Mouse (Mus musculus): ENCODE results near the gene Spata1. TPM values are rescaled to one million over a fixed set of nuclear protein-coding genes. Genes with fewer than 3 reads are reported as not detected.

Gene Spata1
- polyA plus RNA-seq, 1 experiment from 2014 or later = 4.5 TPM

DNA sequence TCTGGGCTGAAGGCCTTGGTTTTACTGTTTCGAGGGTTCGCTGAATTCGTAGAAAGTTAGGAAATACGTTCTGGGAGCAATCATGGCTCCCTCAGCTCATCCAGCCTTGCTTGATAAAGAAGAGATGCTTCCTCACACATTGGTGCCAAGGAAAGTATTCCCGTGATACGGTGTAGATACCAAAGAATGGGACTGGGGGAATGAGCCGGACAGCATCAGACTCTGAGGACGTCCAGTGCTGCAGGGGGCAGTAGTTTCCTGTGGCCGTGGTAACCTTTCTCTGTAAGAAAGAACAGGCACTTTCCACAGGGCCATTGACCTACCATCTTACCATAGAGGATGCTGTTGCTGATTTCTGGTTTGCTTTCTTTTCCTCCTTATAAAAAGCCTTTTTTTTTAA lies 80.0 kb downstream of the Spata1 start:
- H3K4me3 ChIP-seq (ENCODE audit: low read length) = no peak overlapping the region
- no peak overlapping the region for H3K4me2 ChIP-seq (ENCODE audit: low read length)
- no peak overlapping the region for H3K27ac ChIP-seq (ENCODE audit: low read depth, low read length)
- no peak overlapping the region for H3K9ac ChIP-seq (ENCODE audit: low read depth, low read length)
- 88% methylated on average over 9 of the region's 9 CpGs for whole genome bisulfite sequencing
- H3K27me3 ChIP-seq (replicated peaks; ENCODE audit: control insufficient read depth, insufficient read depth, low read length) = no peaks in the 10 kb centered on the region
- H3K9me3 ChIP-seq (ENCODE audit: control insufficient read depth, low read length) = no peaks in the 10 kb centered on the region
- ATAC-seq = no peak
- H3K4me1 ChIP-seq (ENCODE audit: control insufficient read depth, insufficient read depth, low read depth, low read length) = no peaks in the 10 kb centered on the region
- peaks cover 15% of the 10 kb centered on the region for H3K36me3 ChIP-seq (ENCODE audit: control insufficient read depth, insufficient read depth, low read length)

GRCm38 (mm10) chr3:146418901-146419300 lies 80.7 kb downstream of the Spata1 start:
- no peak overlapping the region for H3K4me2 ChIP-seq (ENCODE audit: low read length)
- no peak for ATAC-seq
- no peak overlapping the region for H3K27ac ChIP-seq (ENCODE audit: low read depth, low read length)
- 91% methylated on average over 7 of the region's 7 CpGs for WGBS
- no peaks in the 10 kb centered on the region for H3K9me3 ChIP-seq (ENCODE audit: control insufficient read depth, low read length)
- no peak overlapping the region for H3K9ac ChIP-seq (ENCODE audit: low read depth, low read length)
- peaks cover 15% of the 10 kb centered on the region for H3K36me3 ChIP-seq (ENCODE audit: control insufficient read depth, insufficient read depth, low read length)
- no peaks in the 10 kb centered on the region for H3K4me1 ChIP-seq (ENCODE audit: control insufficient read depth, insufficient read depth, low read depth, low read length)
- no peak overlapping the region for H3K4me3 ChIP-seq (ENCODE audit: low read length)
- H3K27me3 ChIP-seq (replicated peaks; ENCODE audit: control insufficient read depth, insufficient read depth, low read length) = no peaks in the 10 kb centered on the region

DNA sequence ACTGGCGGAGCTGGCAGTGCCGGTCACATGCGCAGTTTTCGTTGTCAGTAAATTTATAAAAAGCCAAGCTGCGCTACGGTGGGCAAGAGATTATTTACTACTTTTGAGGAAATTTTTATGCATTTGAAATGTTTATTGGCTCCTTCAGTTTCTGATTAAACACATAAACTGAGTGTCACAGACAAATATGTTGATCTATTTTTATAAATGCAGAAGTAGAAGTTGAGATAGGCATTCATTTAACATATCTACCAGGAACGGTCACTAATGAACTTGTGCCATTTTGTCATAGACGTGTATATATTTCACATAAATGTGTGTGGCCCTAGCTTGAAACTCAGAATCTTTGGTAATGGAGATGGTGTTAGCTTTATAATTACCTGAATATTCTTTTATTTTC lies 81.7 kb downstream of the Spata1 start:
- no peak overlapping the region for H3K4me2 ChIP-seq (ENCODE audit: low read length)
- no peak overlapping the region for H3K4me3 ChIP-seq (ENCODE audit: low read length)
- H3K36me3 ChIP-seq (ENCODE audit: control insufficient read depth, insufficient read depth, low read length) = peaks cover 15% of the 10 kb centered on the region
- 94% methylated on average over 8 of the region's 8 CpGs for WGBS
- no peak for ATAC-seq
- H3K27ac ChIP-seq (ENCODE audit: low read depth, low read length) = no peak overlapping the region
- H3K4me1 ChIP-seq (ENCODE audit: control insufficient read depth, insufficient read depth, low read depth, low read length) = no peaks in the 10 kb centered on the region
- H3K9me3 ChIP-seq (ENCODE audit: control insufficient read depth, low read length) = no peaks in the 10 kb centered on the region
- no peak overlapping the region for H3K9ac ChIP-seq (ENCODE audit: low read depth, low read length)
- H3K27me3 ChIP-seq (replicated peaks; ENCODE audit: control insufficient read depth, insufficient read depth, low read length) = no peaks in the 10 kb centered on the region

GRCm38 (mm10) chr3:146414555-146414954 lies 85.0 kb downstream of the Spata1 start:
- no peak for ATAC-seq
- Histone ChIP-seq H3K4me1 (ENCODE audit: control insufficient read depth, insufficient read depth, low read depth, low read length) (no peaks in the 10 kb centered on the region), H3K9me3 (ENCODE audit: control insufficient read depth, low read length) (no peaks in the 10 kb centered on the region), H3K27ac (ENCODE audit: low read depth, low read length) (no peak overlapping the region), H3K36me3 (ENCODE audit: control insufficient read depth, insufficient read depth, low read length) (peaks cover 12% of the 10 kb centered on the region), H3K4me2 (ENCODE audit: low read length) (no peak overlapping the region), H3K4me3 (ENCODE audit: low read length) (no peak overlapping the region), H3K9ac (ENCODE audit: low read depth, low read length) (no peak overlapping the region), H3K27me3 (replicated peaks; ENCODE audit: control insufficient read depth, insufficient read depth, low read length) (no peaks in the 10 kb centered on the region)
- 93% methylated on average over 12 of the region's 12 CpGs for WGBS

GRCm38 (mm10) chr3:146413992-146414391 lies 85.6 kb downstream of the Spata1 start:
- Histone ChIP-seq H3K9ac (ENCODE audit: low read depth, low read length) (no peak overlapping the region), H3K4me3 (ENCODE audit: low read length) (no peak overlapping the region), H3K27ac (ENCODE audit: low read depth, low read length) (no peak overlapping the region), H3K4me1 (ENCODE audit: control insufficient read depth, insufficient read depth, low read depth, low read length) (no peaks in the 10 kb centered on the region), H3K36me3 (ENCODE audit: control insufficient read depth, insufficient read depth, low read length) (peaks cover 6% of the 10 kb centered on the region), H3K27me3 (replicated peaks; ENCODE audit: control insufficient read depth, insufficient read depth, low read length) (no peaks in the 10 kb centered on the region), H3K4me2 (ENCODE audit: low read length) (no peak overlapping the region), H3K9me3 (ENCODE audit: control insufficient read depth, low read length) (no peaks in the 10 kb centered on the region)
- 82% methylated on average over 4 of the region's 4 CpGs for WGBS
- ATAC-seq = no peak

GRCm38 (mm10) chr3:146413016-146413415 lies 86.5 kb downstream of the Spata1 start:
- H3K4me2 ChIP-seq (ENCODE audit: low read length) = no peak overlapping the region
- WGBS = 91% methylated on average over 13 of the region's 13 CpGs
- ATAC-seq = no peak

DNA sequence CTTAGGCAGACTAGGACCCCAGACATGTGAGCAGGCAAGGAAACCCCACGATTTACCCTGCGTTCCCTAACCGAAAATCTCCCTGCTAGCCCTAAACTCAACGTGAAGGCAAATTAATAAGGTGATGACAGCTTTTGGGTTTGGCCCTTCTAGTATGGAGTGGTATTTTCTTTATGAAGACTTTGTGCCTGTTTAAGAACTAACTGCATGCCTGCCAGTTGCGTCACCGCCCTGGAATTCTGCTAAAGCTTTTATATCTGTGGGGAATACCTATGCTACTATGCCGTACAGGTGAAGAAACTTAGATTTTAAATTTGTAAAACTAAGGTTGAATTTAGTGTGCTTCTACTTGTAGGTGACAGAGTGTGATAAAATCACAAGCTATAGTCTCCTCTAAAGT lies 87.1 kb downstream of the Spata1 start:
- no peak overlapping the region for H3K4me3 ChIP-seq (ENCODE audit: low read length)

More at GRCm38 (mm10) chr3:146413016-146413415, 86.5 kb downstream of the Spata1 start:
- no peaks in the 10 kb centered on the region for H3K27me3 ChIP-seq (replicated peaks; ENCODE audit: control insufficient read depth, insufficient read depth, low read length)
- H3K4me3 ChIP-seq (ENCODE audit: low read length) = no peak overlapping the region
- H3K9ac ChIP-seq (ENCODE audit: low read depth, low read length) = no peak overlapping the region
- no peaks in the 10 kb centered on the region for H3K9me3 ChIP-seq (ENCODE audit: control insufficient read depth, low read length)
- H3K27ac ChIP-seq (ENCODE audit: low read depth, low read length) = no peak overlapping the region
- H3K4me1 ChIP-seq (ENCODE audit: control insufficient read depth, insufficient read depth, low read depth, low read length) = no peaks in the 10 kb centered on the region
- H3K36me3 ChIP-seq (ENCODE audit: control insufficient read depth, insufficient read depth, low read length) = 0 out of 2 replicates have a peak, but pooled peaks cover 4% of the 10 kb centered on the region

GRCm38 (mm10) chr3:146412008-146412407 lies 87.5 kb downstream of the Spata1 start:
- WGBS = 86% methylated on average over 2 of the region's 2 CpGs
- H3K4me2 ChIP-seq (ENCODE audit: low read length) = no peak overlapping the region
- ATAC-seq = peak; percentile 52; the same call in 1 of the 2 replicates
- H3K27ac ChIP-seq (ENCODE audit: low read depth, low read length) = no peak overlapping the region
- H3K9me3 ChIP-seq (ENCODE audit: control insufficient read depth, low read length) = no peaks in the 10 kb centered on the region
- no peak overlapping the region for H3K4me3 ChIP-seq (ENCODE audit: low read length)
- H3K27me3 ChIP-seq (replicated peaks; ENCODE audit: control insufficient read depth, insufficient read depth, low read length) = no peaks in the 10 kb centered on the region
- no peak overlapping the region for H3K9ac ChIP-seq (ENCODE audit: low read depth, low read length)
- 0 out of 2 replicates have a peak, but pooled peaks cover 2% of the 10 kb centered on the region for H3K36me3 ChIP-seq (ENCODE audit: control insufficient read depth, insufficient read depth, low read length)
- peaks cover 7% of the 10 kb centered on the region for H3K4me1 ChIP-seq (ENCODE audit: control insufficient read depth, insufficient read depth, low read depth, low read length)

More for the DNA sequence above, 87.1 kb downstream of the Spata1 start:
- Histone ChIP-seq H3K36me3 (ENCODE audit: control insufficient read depth, insufficient read depth, low read length) (0 out of 2 replicates have a peak, but pooled peaks cover 4% of the 10 kb centered on the region), H3K4me1 (ENCODE audit: control insufficient read depth, insufficient read depth, low read depth, low read length) (peaks cover 2% of the 10 kb centered on the region), H3K27me3 (replicated peaks; ENCODE audit: control insufficient read depth, insufficient read depth, low read length) (no peaks in the 10 kb centered on the region), H3K27ac (ENCODE audit: low read depth, low read length) (no peak overlapping the region), H3K4me2 (ENCODE audit: low read length) (no peak overlapping the region), H3K9ac (ENCODE audit: low read depth, low read length) (no peak overlapping the region), H3K9me3 (ENCODE audit: control insufficient read depth, low read length) (no peaks in the 10 kb centered on the region)
- ATAC-seq = no peak
- WGBS = 93% methylated on average over 7 of the region's 7 CpGs

DNA sequence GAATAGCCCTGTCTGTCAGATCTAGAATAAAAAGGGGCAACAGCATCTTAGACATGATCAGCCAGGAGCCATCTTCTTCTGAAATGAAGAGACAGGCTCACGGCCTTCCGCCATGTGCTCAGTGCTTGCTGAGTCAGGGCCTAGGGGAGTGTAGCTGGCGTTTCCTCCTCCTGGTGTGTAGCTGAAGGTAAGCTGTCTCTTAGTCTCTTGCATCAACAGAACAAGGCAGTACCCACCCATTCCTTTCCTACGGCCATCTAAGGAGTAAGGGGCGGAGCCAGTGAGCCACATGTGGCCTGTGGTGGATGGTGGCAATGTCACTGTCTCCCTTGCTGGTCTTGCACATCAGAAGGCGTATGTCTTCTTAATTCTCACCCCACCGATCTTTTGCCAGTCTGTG lies 89.4 kb downstream of the Spata1 start:
- Histone ChIP-seq H3K9me3 (ENCODE audit: control insufficient read depth, low read length) (no peaks in the 10 kb centered on the region), H3K4me2 (ENCODE audit: low read length) (no peak overlapping the region), H3K36me3 (ENCODE audit: control insufficient read depth, insufficient read depth, low read length) (no peaks in the 10 kb centered on the region), H3K27ac (ENCODE audit: low read depth, low read length) (no peak overlapping the region), H3K27me3 (replicated peaks; ENCODE audit: control insufficient read depth, insufficient read depth, low read length) (no peaks in the 10 kb centered on the region), H3K4me1 (ENCODE audit: control insufficient read depth, insufficient read depth, low read depth, low read length) (peaks cover 21% of the 10 kb centered on the region), H3K4me3 (ENCODE audit: low read length) (no peak overlapping the region), H3K9ac (ENCODE audit: low read depth, low read length) (no peak overlapping the region)
- 87% methylated on average over 7 of the region's 7 CpGs for WGBS
- ATAC-seq = no peak
